Mouse (Mus musculus) neural tube, embryonic 11.5 days (tissue): ENCODE results near the gene Slc22a12. TPM values are rescaled to one million over a fixed set of nuclear protein-coding genes. Genes with fewer than 3 reads are reported as not detected.
A peak's percentile ranks its signal among the peaks of the same experiment; 100 is the strongest.

ENCODE experiments used
- ATAC-seq: fragments of 200-750 bp; cut with Nextera tagmentation; 2 replicates; pipeline ENCODE4 v1.8.0; 2017; ENCODE audit warnings: moderate number of reproducible peaks, mild to moderate bottlenecking, moderate TSS enrichment, moderate library complexity; ENCODE audit not compliant: insufficient read depth, low FRiP score, low TSS enrichment
- DNase-seq: peaks from one replicate; pipeline ENCODE4 v3.0.0-alpha.2; 2015; ENCODE audit warnings: low spot score
- H3K27ac ChIP-seq: fragments of 300-500 bp; sonication (generic); 2 replicates; pipeline ENCODE4 v1.5.1; 2014; ENCODE audit warnings: low read depth, mild to moderate bottlenecking, low read length
- H3K27me3 ChIP-seq: fragments of 300-500 bp; sonication (generic); 2 replicates; pipeline ENCODE4 v1.6.1; 2014; ENCODE audit warnings: mild to moderate bottlenecking, low read length, mixed read lengths; ENCODE audit not compliant: control insufficient read depth, insufficient read depth
- H3K36me3 ChIP-seq: fragments of 300-500 bp; sonication (generic); 2 replicates; pipeline ENCODE4 v1.6.1; 2014; ENCODE audit warnings: mild to moderate bottlenecking, low read length, moderate library complexity, mixed read lengths; ENCODE audit not compliant: control insufficient read depth, insufficient read depth
- H3K4me1 ChIP-seq: fragments of 300-500 bp; sonication (generic); 2 replicates; pipeline ENCODE4 v1.6.1; 2014; ENCODE audit warnings: low read length, mixed read lengths; ENCODE audit not compliant: control insufficient read depth, insufficient read depth
- H3K4me2 ChIP-seq: fragments of 300-500 bp; sonication (generic); 2 replicates; pipeline ENCODE4 v1.6.1; 2014; ENCODE audit warnings: low read depth, mild to moderate bottlenecking, moderate library complexity
- H3K4me3 ChIP-seq: fragments of 300-500 bp; sonication (generic); 2 replicates; pipeline ENCODE4 v1.5.1; 2014; ENCODE audit warnings: low read depth, low read length
- H3K9ac ChIP-seq: fragments of 300-500 bp; sonication (generic); 2 replicates; pipeline ENCODE4 v1.6.1; 2014; ENCODE audit warnings: mild to moderate bottlenecking, low read length
- H3K9me3 ChIP-seq: fragments of 300-500 bp; sonication (generic); 2 replicates; pipeline ENCODE4 v1.6.1; 2016; ENCODE audit warnings: low read length; ENCODE audit not compliant: control insufficient read depth
- WGBS: fragments of 180-500 bp; shearing (Covaris S2); extraction: QIAGEN DNeasy Blood & Tissue Kit; methylation state at CpG from one replicate; pipeline ENCODE4 v1.1.7; 2014; 5-methylcytosine and 5-hydroxymethylcytosine counted together
- polyA plus RNA-seq: library from polyadenylated mRNA; unstranded; fragments of >200 nt; fragmentation: Nextera tagmentation; extraction: Ambion mirVana; gene quantifications from 2 replicates; pipeline ENCODE4 v1.2.1, GENCODE M21; 2014

Gene Slc22a12
- polyA plus RNA-seq, 1 experiment from 2014 or later: not detected

DNA sequence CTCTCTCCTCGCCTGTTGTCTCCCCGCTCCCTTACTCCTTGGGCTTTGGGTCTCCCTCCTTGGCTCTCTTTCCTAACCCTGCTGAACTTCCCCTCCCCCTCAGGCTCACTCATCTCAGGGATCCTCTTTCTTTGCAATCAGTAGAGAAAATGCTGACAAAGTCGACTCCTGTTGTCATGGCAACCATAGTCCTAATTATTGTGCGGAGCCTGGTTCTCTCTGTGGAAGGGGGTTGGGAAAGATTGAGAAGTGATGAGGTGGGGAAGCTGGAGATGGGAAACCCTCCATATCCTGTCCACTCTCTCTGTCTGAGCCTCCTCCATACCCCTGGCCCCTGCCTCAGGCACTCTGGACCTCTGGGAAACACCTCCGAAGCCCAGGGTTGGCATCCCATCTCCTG lies 24.2 kb downstream of the Slc22a12 start:
- ATAC-seq (peak; percentile 39), DNase-seq (peak; percentile 58)
- no peaks in the 10 kb centered on the region for H3K9me3 ChIP-seq
- H3K9ac ChIP-seq: no peak overlapping the region
- 49% methylated on average over 5 of the region's 5 CpGs for WGBS
- no peaks in the 10 kb centered on the region for H3K27me3 ChIP-seq
- peak overlapping the region; percentile 10 for H3K4me2 ChIP-seq
- peaks cover 20% of the 10 kb centered on the region for H3K4me1 ChIP-seq
- no peak overlapping the region for H3K4me3 ChIP-seq
- no peak overlapping the region for H3K27ac ChIP-seq
- H3K36me3 ChIP-seq: 0 out of 2 replicates have a peak, but pooled peaks cover 2% of the 10 kb centered on the region

DNA sequence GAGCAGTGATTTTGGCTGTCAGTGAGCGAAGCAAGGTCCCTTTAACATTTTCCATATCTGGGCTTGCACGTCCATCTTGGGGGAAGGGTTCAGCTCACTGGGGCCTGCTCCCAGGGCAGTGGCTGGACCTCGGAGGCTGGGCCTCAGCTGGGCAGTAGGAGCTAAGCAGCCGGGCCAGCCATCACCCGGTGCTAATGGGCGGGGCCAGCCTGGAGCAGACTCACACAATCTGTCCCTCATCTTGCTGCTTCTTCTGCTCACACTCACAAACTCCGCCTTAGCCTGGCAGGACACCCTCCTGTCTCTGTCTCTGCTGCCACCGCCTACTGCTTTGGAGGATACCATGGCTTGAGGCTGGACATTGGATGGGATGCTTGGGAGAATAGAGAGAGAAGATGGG lies 26.7 kb downstream of the Slc22a12 start:
- no peaks in the 10 kb centered on the region for H3K9me3 ChIP-seq
- H3K27me3 ChIP-seq: no peaks in the 10 kb centered on the region; the same call in 1 of the 2 replicates
- ATAC-seq (no peak), DNase-seq (no peak)
- H3K27ac ChIP-seq: no peak overlapping the region
- H3K9ac ChIP-seq: no peak overlapping the region
- H3K4me3 ChIP-seq: no peak overlapping the region
- H3K36me3 ChIP-seq: 0 out of 2 replicates have a peak, but pooled peaks cover 2% of the 10 kb centered on the region
- WGBS: 61% methylated on average over 8 of the region's 8 CpGs
- H3K4me2 ChIP-seq: no peak overlapping the region
- H3K4me1 ChIP-seq: peaks cover 25% of the 10 kb centered on the region

DNA sequence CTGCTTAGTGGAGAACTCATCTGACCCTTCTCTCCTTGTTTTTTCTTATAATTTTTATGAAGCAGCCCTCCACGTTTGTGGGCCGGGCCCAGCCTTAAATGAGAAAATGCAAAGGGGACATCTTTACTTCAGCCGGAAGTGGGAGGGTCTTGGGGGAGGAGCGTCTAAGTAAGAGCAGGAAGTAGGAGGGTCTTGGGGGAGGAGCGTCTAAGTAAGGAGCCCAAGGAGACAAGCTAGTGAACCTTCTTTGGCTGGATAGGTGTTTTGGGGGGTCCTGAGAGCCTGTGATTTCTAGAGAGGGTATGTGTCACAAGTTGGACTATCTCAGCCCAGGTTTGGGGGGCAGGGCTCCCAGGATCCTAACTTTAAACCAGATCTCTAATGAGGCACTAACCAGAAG lies 27.4 kb downstream of the Slc22a12 start:
- ATAC-seq: no peak
- 0 out of 2 replicates have a peak, but pooled peaks cover 2% of the 10 kb centered on the region for H3K36me3 ChIP-seq
- no peak for DNase-seq
- no peak overlapping the region for H3K4me3 ChIP-seq
- H3K4me2 ChIP-seq: no peak overlapping the region
- no peaks in the 10 kb centered on the region for H3K9me3 ChIP-seq
- peaks cover 25% of the 10 kb centered on the region for H3K4me1 ChIP-seq
- H3K9ac ChIP-seq: no peak overlapping the region
- H3K27me3 ChIP-seq: no peaks in the 10 kb centered on the region; the same call in 1 of the 2 replicates
- 60% methylated on average over 5 of the region's 5 CpGs for WGBS
- no peak overlapping the region for H3K27ac ChIP-seq

DNA sequence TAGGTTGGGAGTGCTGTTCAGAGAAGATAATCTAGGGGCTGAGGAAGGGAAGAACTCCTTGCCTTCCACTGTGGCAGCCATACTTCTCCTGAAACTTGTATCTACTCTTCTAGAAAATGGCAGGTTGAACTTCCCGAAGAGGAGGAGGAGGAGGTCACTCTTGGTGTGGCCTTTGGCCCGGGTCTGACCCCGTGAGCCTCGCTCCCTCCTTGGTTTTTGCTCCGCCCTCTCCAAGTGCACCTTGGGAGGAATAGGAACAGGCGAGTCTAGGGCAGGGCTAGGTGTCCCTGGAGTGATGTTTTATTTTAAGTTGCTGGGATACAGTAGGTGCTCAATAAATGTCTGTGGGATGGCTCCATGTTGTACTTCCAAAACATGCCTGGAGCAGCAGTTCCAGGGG lies 27.9 kb downstream of the Slc22a12 start:
- 60% methylated on average over 6 of the region's 6 CpGs for WGBS
- Histone ChIP-seq H3K27me3 (no peaks in the 10 kb centered on the region; the same call in 1 of the 2 replicates), H3K4me1 (peaks cover 25% of the 10 kb centered on the region), H3K4me3 (no peak overlapping the region), H3K9me3 (no peaks in the 10 kb centered on the region), H3K4me2 (no peak overlapping the region), H3K36me3 (0 out of 2 replicates have a peak, but pooled peaks cover 2% of the 10 kb centered on the region), H3K27ac (no peak overlapping the region), H3K9ac (no peak overlapping the region)
- no peak for DNase-seq
- ATAC-seq: no peak

DNA sequence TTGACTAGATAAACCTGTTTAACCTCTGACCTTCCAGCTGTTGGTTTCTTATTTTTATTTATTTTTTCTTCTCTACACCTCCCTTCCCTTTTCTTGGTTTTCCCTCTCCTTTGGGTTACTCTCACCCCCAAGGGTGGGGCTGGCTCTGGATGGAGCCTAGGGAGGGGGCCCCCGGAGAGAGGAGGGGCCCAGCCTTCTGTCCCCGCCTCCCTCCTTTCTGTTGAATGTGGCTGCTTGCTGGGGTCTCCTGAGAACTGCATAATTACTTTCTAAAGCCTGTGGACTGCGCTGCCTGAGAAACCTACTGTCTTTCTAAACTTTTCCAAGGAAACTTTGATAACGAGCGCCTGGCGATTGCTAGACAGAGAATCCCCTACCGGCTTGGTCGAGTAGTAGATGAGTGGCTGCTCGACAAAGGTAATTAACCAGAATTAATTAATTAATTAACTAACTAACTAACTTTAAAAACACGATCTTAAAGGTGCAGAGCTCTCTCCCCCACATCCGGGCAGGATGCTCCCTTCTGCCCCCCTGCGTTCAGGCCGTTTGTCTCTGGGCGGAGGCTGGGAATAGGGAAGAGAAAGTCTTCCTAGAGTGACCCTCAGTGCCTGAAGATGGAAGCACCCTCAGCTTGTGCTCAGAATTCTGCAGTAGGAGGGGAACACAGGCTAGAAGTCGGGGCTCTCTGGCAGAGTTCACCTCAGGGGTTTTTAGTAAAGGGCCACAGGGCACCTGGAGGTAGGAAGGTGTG lies 29.3 kb downstream of the Slc22a12 start:
- H3K27ac ChIP-seq: no peak overlapping the region
- peaks cover 19% of the 10 kb centered on the region for H3K4me1 ChIP-seq
- no peaks in the 10 kb centered on the region; the same call in 1 of the 2 replicates for H3K27me3 ChIP-seq
- 0 out of 2 replicates have a peak overlapping the region, but pooled peaks have one; percentile 11 for H3K9ac ChIP-seq
- 5% methylated on average over 15 of the region's 15 CpGs for WGBS
- H3K9me3 ChIP-seq: no peaks in the 10 kb centered on the region
- no peak overlapping the region for H3K4me3 ChIP-seq
- H3K36me3 ChIP-seq: 0 out of 2 replicates have a peak, but pooled peaks cover 2% of the 10 kb centered on the region
- ATAC-seq (no peak), DNase-seq (no peak)
- no peak overlapping the region for H3K4me2 ChIP-seq

DNA sequence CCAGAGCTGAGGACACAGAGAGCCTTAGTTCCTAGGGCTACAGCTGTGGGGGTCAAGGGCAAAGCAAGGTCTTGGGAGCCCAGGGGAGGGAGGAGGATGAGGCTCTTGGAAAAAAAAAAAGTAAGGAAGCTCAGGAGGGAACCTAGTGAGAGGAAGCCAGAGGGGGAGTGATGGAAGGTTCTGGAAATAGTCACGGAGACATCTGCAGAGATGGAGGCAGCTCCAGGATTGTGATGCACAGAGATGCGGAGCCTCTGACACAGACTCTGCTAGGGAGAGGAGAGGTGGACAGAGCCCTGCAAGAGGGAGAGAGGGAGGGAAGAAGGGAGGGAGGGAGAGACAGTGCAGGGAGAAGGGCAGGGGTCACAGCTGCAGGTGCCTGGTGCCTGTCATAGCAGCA lies 32.3 kb downstream of the Slc22a12 start:
- H3K4me3 ChIP-seq: no peak overlapping the region
- H3K4me1 ChIP-seq: peaks cover 13% of the 10 kb centered on the region
- H3K36me3 ChIP-seq: peaks cover 2% of the 10 kb centered on the region; the same call in 1 of the 2 replicates
- 90% methylated on average over 2 of the region's 2 CpGs for WGBS
- no peak for ATAC-seq
- no peak overlapping the region for H3K27ac ChIP-seq
- no peak overlapping the region for H3K4me2 ChIP-seq
- DNase-seq: no peak
- H3K9me3 ChIP-seq: no peaks in the 10 kb centered on the region
- no peak overlapping the region for H3K9ac ChIP-seq
- H3K27me3 ChIP-seq: no peaks in the 10 kb centered on the region; the same call in 1 of the 2 replicates

DNA sequence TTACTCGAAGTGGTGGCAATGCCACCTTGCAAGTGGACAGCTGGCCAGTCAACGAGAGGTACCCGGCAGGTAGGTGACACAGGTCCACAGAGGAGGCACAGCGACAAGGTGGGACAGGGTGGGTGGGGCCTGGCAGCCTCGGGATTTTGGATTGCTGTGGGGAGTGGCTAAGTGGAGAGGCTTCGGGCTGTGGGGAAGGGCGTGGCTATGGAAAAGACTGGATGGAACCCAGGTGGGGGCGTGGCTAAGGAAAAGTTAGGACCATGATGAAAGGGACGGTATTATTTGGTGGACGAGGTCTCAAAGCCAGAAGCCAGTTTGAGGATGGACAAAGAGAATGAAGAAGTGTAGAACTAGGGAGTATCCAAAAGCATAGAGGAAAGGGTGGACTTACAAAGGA lies 33.0 kb downstream of the Slc22a12 start:
- Histone ChIP-seq H3K36me3 (peaks cover 3% of the 10 kb centered on the region; the same call in 1 of the 2 replicates), H3K4me3 (no peak overlapping the region)
- 76% methylated on average over 10 of the region's 10 CpGs for WGBS

DNA sequence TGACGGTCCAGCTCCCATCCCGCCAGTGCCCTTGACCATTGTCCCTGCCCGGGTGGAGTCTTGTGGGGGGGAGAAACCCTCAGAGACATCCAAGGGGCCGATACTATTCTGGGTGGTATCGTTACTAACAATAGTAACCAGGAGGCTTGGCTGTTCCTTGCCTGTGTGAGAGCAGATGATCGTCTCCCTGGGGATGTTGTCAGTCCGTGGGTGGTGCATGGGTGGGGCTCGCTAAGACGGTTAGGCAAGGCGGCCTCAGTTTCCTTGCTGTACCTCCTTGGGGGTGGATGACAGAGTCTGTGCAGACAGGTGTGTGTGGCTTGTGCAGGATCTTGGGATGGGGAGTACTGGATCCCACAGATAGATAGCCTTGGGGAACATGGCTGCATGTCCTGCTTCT lies 35.4 kb downstream of the Slc22a12 start:
- DNase-seq (no peak), ATAC-seq (no peak)
- H3K4me3 ChIP-seq: no peak overlapping the region
- no peak overlapping the region for H3K9ac ChIP-seq
- 58% methylated on average over 10 of the region's 10 CpGs for WGBS
- peaks cover 20% of the 10 kb centered on the region for H3K4me1 ChIP-seq
- no peaks in the 10 kb centered on the region for H3K9me3 ChIP-seq
- no peak overlapping the region for H3K27ac ChIP-seq
- H3K36me3 ChIP-seq: peaks cover 3% of the 10 kb centered on the region; the same call in 1 of the 2 replicates
- H3K4me2 ChIP-seq: no peak overlapping the region
- H3K27me3 ChIP-seq: no peaks in the 10 kb centered on the region

More for the DNA sequence above, 33.0 kb downstream of the Slc22a12 start:
- no peak overlapping the region for H3K27ac ChIP-seq
- no peak overlapping the region for H3K4me2 ChIP-seq
- peaks cover 13% of the 10 kb centered on the region for H3K4me1 ChIP-seq
- no peak for ATAC-seq
- no peaks in the 10 kb centered on the region; the same call in 1 of the 2 replicates for H3K27me3 ChIP-seq
- no peak overlapping the region for H3K9ac ChIP-seq
- no peaks in the 10 kb centered on the region for H3K9me3 ChIP-seq
- no peak for DNase-seq

DNA sequence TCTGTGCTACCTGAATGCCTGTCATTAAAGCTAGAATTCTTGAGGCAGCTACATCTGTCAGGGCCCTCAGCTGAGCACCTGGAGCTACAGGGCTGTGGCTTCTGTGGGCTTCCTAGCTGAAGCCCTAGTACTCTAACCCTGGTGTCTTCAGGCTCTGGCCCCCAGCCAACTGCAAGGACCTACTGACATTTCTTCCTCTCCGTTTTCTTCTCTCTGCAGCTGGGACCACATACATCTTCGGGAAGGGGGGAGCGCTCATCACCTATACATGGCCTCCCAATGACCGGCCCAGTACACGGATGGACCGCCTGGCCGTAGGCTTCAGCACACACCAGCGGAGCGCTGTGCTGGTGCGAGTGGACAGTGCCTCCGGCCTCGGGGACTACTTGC lies 38.2 kb downstream of the Slc22a12 start:
- no peak for ATAC-seq
- no peak overlapping the region for H3K27ac ChIP-seq
- peaks cover 3% of the 10 kb centered on the region; the same call in 1 of the 2 replicates for H3K36me3 ChIP-seq
- no peak overlapping the region for H3K4me3 ChIP-seq
- no peak overlapping the region for H3K9ac ChIP-seq
- no peak for DNase-seq
- no peaks in the 10 kb centered on the region for H3K9me3 ChIP-seq
- WGBS: 94% methylated on average over 12 of the region's 12 CpGs
- H3K4me1 ChIP-seq: peaks cover 30% of the 10 kb centered on the region
- H3K4me2 ChIP-seq: no peak overlapping the region
- peaks cover 4% of the 10 kb centered on the region; the same call in 1 of the 2 replicates for H3K27me3 ChIP-seq
